Mouse (Mus musculus) myocyte (in vitro differentiated cells): ENCODE results near the gene Rhbdf2. TPM values are rescaled to one million over a fixed set of nuclear protein-coding genes. Genes with fewer than 3 reads are reported as not detected.

Experiments used
- H3K27me3 ChIP-seq: one replicate; pipeline ENCODE4 v1.6.1; 2011; ENCODE audit not compliant: control insufficient read depth, insufficient read depth, insufficient read length
- H3K36me3 ChIP-seq: one replicate; pipeline ENCODE4 v1.6.1; 2011; ENCODE audit not compliant: control insufficient read depth, insufficient read depth
- H3K4me2 ChIP-seq: one replicate; pipeline ENCODE4 v1.6.1; 2011; ENCODE audit warnings: low read depth, control low read depth
- H3K4me3 ChIP-seq: one replicate; pipeline ENCODE4 v1.5.1; 2011; ENCODE audit warnings: mild to moderate bottlenecking, control low read depth, moderate library complexity
- H3K79me2 ChIP-seq: one replicate; pipeline ENCODE4 v1.6.1; 2011; ENCODE audit not compliant: control insufficient read depth, insufficient read depth
- H3ac ChIP-seq: one replicate; pipeline ENCODE4 v1.6.1; 2011; ENCODE audit not compliant: control insufficient read depth, insufficient read length
- CEBPB ChIP-seq: IDR thresholded peaks from 2 replicates; pipeline ENCODE4 v1.6.1; 2011; ENCODE audit warnings: mild to moderate bottlenecking, moderate library complexity; ENCODE audit not compliant: poor library complexity, insufficient read depth, severe bottlenecking
- E2F4 ChIP-seq: IDR thresholded peaks from one replicate; pipeline ENCODE4 v1.6.1; 2011; ENCODE audit warnings: mild to moderate bottlenecking, control low read depth, moderate library complexity; ENCODE audit not compliant: insufficient read depth
- MAX ChIP-seq: IDR thresholded peaks from one replicate; pipeline ENCODE4 v1.6.1; 2011; ENCODE audit warnings: low read depth, mild to moderate bottlenecking, control low read depth
- MYOD1 ChIP-seq, 3 experiments: IDR thresholded peaks; one replicate each; pipeline ENCODE4 v1.6.1; 2011; ENCODE audit warnings: control low read depth in 2 of 3, low read depth in 2 of 3, mild to moderate bottlenecking in 2 of 3, moderate library complexity in 1 of 3; ENCODE audit not compliant: insufficient read length in 2 of 3, control insufficient read depth in 1 of 3
- MYOG ChIP-seq, 3 experiments: IDR thresholded peaks; one replicate each; pipeline ENCODE4 v1.6.1; 2011; ENCODE audit warnings: control low read depth in 2 of 3, low read depth in 2 of 3, mild to moderate bottlenecking in 2 of 3; ENCODE audit not compliant: insufficient read length in 2 of 3, control insufficient read depth in 1 of 3, insufficient read depth in 1 of 3
- POLR2A ChIP-seq: IDR thresholded peaks from one replicate; pipeline ENCODE4 v1.6.1; 2011; ENCODE audit warnings: low read depth, mild to moderate bottlenecking, control low read depth, moderate library complexity; ENCODE audit not compliant: insufficient read length
- POLR2AphosphoS2 ChIP-seq: IDR thresholded peaks from one replicate; pipeline ENCODE4 v1.6.1; 2011; ENCODE audit warnings: low read depth, control low read depth; ENCODE audit not compliant: insufficient read length
- REST ChIP-seq: IDR thresholded peaks from one replicate; pipeline ENCODE4 v1.6.1; 2011; ENCODE audit warnings: mild to moderate bottlenecking, control low read depth, moderate library complexity; ENCODE audit not compliant: insufficient read depth, insufficient read length
- SRF ChIP-seq: IDR thresholded peaks from one replicate; pipeline ENCODE4 v1.6.1; 2011; ENCODE audit warnings: low read depth; ENCODE audit not compliant: control insufficient read depth, insufficient read length
- TCF12 ChIP-seq: IDR thresholded peaks from one replicate; pipeline ENCODE4 v1.6.1; 2011; ENCODE audit warnings: mild to moderate bottlenecking, control low read depth; ENCODE audit not compliant: poor library complexity, insufficient read depth, severe bottlenecking
- TCF3 ChIP-seq: IDR thresholded peaks from one replicate; pipeline ENCODE4 v1.6.1; 2011; ENCODE audit warnings: low read depth, control low read depth; ENCODE audit not compliant: insufficient read length
- USF1 ChIP-seq: IDR thresholded peaks from one replicate; pipeline ENCODE4 v1.6.1; 2011; ENCODE audit warnings: low read depth, mild to moderate bottlenecking, control low read depth, moderate library complexity
- polyA plus RNA-seq: library from polyadenylated mRNA; unstranded; fragments of >200 nt; fragmentation: generic; extraction: Trizol; gene quantifications from one replicate; pipeline ENCODE4 v1.2.1, GENCODE M21; 2012; ENCODE audit warnings: missing spikeins

Gene Rhbdf2
- polyA plus RNA-seq, 1 experiment: 16.2 TPM

DNA sequence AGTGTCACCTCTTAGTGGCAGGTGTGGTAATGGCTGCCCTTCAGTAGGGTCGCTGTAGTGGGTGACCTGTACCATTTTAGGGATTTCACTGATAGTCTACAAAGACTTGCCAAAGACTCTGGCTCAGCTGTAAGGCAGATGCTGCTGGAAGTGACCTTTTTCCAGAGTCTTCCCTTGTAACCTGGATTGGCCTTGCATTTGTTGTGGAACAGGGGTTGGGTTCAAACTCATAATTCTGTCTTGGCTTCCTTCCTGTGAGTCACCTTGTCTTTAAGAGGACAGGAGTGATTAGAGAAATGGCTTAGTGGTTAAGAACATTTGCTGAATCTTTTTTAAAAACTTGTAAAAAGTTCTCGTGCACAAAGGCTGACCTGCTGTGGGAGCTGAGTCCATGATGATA lies 46.6 kb upstream of the Rhbdf2 start:
- Histone ChIP-seq H3K79me2 (peaks cover 55% of the 10 kb centered on the region), H3K27me3 (no peaks in the 10 kb centered on the region), H3K4me3 (peak overlapping the region; percentile 97), H3ac (no peak overlapping the region), H3K36me3 (peaks cover 34% of the 10 kb centered on the region), H3K4me2 (peak overlapping the region; percentile 87)
- no peak for TF ChIP-seq TCF12
- TF ChIP-seq TCF3: no peak
- no peak for TF ChIP-seq MYOD1 (IDR thresholded peaks at IDR 0.05; ENCODE audit: control insufficient read depth in 1 of 3, insufficient read length in 2 of 3, low read depth in 2 of 3)
- no peak for TF ChIP-seq CEBPB
- TF ChIP-seq POLR2A: no peak
- no peak for TF ChIP-seq REST
- no peak for TF ChIP-seq USF1
- no peak for TF ChIP-seq MAX
- no peak for TF ChIP-seq E2F4
- no peak for TF ChIP-seq POLR2AphosphoS2
- TF ChIP-seq MYOG (IDR thresholded peaks at IDR 0.05; ENCODE audit: control insufficient read depth in 1 of 3, insufficient read depth in 1 of 3, insufficient read length in 2 of 3, low read depth in 2 of 3): no peak
- TF ChIP-seq SRF: no peak

DNA sequence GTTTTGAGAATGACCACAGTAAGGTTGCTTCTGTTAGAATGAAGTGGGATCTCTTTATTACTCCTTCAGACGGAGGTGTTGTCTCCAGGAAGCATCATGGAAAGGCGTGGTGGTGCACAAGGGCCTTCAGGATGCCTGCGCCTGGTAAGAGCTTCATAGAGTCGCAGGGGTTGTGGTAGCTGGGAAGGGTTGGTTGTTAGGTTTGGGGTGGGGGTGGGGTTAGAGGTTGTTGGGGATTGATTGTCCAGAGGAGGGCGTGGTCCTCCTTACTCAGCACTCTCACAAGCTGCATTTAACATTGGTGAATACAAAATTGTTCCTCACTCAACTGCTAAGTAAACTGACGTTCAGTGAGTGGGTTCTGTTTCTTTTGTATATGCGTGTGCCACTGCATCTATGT lies 45.8 kb upstream of the Rhbdf2 start:
- Histone ChIP-seq H3K27me3 (no peaks in the 10 kb centered on the region), H3K4me3 (peak overlapping the region; percentile 97), H3ac (peak overlapping the region; percentile 13), H3K79me2 (peaks cover 54% of the 10 kb centered on the region), H3K36me3 (peaks cover 34% of the 10 kb centered on the region), H3K4me2 (peak overlapping the region; percentile 87)
- TF ChIP-seq CEBPB: no peak

DNA sequence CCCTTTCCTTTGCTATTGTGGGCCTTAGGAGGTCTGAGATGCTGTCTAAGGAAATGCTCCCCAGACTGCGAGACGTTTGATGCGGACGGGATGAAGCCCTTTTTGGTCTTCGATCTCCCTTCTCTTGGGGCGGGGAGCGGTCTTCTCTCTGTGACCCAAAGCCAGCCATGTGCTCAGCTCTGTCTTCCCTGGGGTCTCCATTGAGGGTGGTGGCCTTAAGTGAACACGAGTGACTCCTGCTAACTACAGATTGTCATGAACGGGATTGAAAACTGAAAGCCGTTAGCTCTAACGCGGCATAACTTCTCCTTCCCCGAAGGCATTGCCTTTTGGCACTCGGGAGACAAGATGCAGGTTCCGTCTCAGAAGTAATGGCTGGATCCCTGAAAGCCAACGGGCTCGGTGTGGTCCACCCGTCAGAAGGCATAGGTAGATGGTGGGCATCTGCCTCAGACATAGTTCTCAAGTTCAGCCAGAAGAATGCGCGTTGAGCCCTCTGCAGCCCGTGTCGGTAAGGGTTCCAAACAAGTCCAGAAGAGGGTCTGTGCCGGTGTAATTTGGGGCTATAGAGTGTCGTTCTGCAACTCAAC lies 45.1 kb upstream of the Rhbdf2 start:
- TF ChIP-seq MAX (no peak), MYOG (IDR thresholded peaks at IDR 0.05; ENCODE audit: control insufficient read depth in 1 of 3, insufficient read depth in 1 of 3, insufficient read length in 2 of 3, low read depth in 2 of 3) (no peak), POLR2AphosphoS2 (no peak), CEBPB (no peak), MYOD1 (IDR thresholded peaks at IDR 0.05; ENCODE audit: control insufficient read depth in 1 of 3, insufficient read length in 2 of 3, low read depth in 2 of 3) (no peak), E2F4 (no peak), TCF12 (no peak), TCF3 (no peak), REST (no peak), SRF (no peak), POLR2A (no peak), USF1 (no peak)
- H3K79me2 ChIP-seq: peaks cover 49% of the 10 kb centered on the region
- H3K36me3 ChIP-seq: peaks cover 33% of the 10 kb centered on the region
- peak overlapping the region; percentile 97 for H3K4me3 ChIP-seq
- peak overlapping the region; percentile 87 for H3K4me2 ChIP-seq
- H3K27me3 ChIP-seq: no peaks in the 10 kb centered on the region
- H3ac ChIP-seq: peak overlapping the region; percentile 13

- TF ChIP-seq POLR2AphosphoS2 (peak; percentile 94), POLR2A (peak; percentile 87), REST (no peak)
- Histone ChIP-seq H3K4me3 (peak overlapping the region; percentile 97), H3K36me3 (peaks cover 26% of the 10 kb centered on the region)
Measured at GRCm38 (mm10) chr11:116671112-116671844, 44.5 kb upstream of the Rhbdf2 start.

GRCm38 (mm10) chr11:116670386-116670785 lies 43.6 kb upstream of the Rhbdf2 start:
- Histone ChIP-seq H3K4me2 (no peak overlapping the region), H3K27me3 (no peaks in the 10 kb centered on the region), H3K4me3 (no peak overlapping the region), H3ac (no peak overlapping the region), H3K36me3 (peaks cover 17% of the 10 kb centered on the region), H3K79me2 (peaks cover 39% of the 10 kb centered on the region)
- TF ChIP-seq MYOG (IDR thresholded peaks at IDR 0.05; ENCODE audit: control insufficient read depth in 1 of 3, insufficient read depth in 1 of 3, insufficient read length in 2 of 3, low read depth in 2 of 3): no peak

More at GRCm38 (mm10) chr11:116671112-116671844, 44.5 kb upstream of the Rhbdf2 start:
- H3ac ChIP-seq: peak overlapping the region; percentile 13
- peaks cover 46% of the 10 kb centered on the region for H3K79me2 ChIP-seq
- H3K27me3 ChIP-seq: no peaks in the 10 kb centered on the region
- H3K4me2 ChIP-seq: peak overlapping the region; percentile 87
